Mouse (Mus musculus): Measurements from ENCODE around the gene Adcy5.

Gene Adcy5

GRCm38 (mm10) chr16:35270945-35271344, 116.3 kb downstream of the Adcy5 start:
- DNase-seq (ENCODE audit: low read depth), result no peak

- peak; percentile 6 for DNase-seq (ENCODE audit: low read depth)
Measured at GRCm38 (mm10) chr16:35271572-35271971, 116.9 kb downstream of the Adcy5 start.

DNA sequence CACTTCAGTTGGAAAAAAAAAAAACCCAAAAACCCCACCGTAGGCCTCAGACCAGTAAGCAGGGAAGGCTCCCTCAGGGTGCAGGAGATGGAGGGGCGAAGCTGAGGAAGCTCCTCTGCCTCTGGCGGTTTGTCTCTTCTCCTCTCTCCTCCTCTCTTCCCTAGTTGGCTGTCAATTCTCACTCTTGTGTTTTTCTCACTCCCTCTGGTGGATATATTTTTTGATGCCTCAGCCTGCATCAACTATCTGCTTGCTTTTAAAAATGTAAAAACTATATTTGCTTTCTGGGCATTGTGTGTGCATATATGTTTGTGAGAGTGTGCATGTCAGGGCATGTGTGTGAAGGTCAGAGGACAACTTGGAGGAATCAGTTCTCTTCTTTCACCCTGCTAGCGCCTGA, 117.7 kb downstream of the Adcy5 start:
- DNase-seq (ENCODE audit: low read depth), result no peak

GRCm38 (mm10) chr16:35278166-35278565, 123.5 kb downstream of the Adcy5 start:
- no peak for DNase-seq (ENCODE audit: low read depth)

DNA sequence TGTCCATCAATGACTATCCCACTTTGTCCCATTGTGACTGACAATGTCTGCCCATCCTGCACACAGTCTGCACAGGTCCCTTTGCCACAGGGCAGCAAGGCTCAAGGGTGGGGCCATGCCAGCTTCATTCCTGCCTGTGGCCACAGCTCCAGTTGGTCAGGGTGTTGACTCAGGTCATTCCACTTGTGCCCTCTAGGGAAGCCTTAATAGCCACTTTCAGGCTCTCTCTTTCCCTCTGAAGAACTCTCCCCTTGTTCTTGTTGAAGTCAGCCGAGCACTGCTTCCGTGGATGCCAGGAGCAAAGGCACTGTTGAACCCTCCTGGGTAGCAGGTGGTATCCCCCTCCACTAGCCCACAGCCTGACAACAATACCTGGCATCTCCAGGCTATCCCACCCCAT, 127.8 kb downstream of the Adcy5 start:
- no peak for DNase-seq (ENCODE audit: low read depth)

DNA sequence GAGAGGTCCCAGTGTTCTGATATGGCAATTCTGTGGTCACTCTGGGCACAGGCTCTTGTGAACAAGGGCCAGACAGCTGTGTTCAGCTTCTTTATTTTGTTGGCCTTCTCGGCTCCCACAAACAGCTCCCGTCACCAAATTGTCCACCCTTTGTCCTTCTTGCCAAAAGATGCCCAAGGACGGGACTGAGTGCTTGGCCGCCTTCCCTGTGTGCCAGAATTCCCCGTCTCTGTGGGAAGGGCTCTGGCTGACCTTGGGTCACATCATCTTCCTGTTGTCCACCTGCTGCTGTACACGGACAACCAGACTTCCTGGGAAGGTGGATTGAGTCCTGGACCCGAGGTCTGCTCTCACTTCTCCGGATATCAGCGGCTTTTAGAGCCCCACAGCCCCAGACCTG, 131.1 kb downstream of the Adcy5 start:
- no peak for DNase-seq (ENCODE audit: low read depth)

DNA sequence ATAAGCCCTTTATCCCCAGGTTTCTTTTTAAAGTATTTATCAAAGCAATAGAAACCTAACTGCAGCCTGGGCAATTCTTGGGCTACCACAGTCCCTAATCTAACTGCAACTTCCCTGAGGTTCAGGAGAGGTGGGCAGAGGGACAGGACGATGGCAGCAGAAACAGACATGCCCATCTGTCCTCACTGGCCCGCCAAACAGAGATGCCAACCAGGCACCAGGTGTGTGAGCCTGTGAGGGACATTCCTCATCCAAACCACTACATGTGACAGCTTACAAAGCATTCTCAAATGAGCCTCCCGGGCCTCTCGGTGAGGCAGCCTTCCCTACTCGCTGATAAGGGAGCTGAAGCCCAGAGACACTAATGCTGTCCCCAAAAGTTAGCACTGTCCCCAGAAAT, 132.6 kb downstream of the Adcy5 start:
- no peak for DNase-seq (ENCODE audit: low read depth)

DNA sequence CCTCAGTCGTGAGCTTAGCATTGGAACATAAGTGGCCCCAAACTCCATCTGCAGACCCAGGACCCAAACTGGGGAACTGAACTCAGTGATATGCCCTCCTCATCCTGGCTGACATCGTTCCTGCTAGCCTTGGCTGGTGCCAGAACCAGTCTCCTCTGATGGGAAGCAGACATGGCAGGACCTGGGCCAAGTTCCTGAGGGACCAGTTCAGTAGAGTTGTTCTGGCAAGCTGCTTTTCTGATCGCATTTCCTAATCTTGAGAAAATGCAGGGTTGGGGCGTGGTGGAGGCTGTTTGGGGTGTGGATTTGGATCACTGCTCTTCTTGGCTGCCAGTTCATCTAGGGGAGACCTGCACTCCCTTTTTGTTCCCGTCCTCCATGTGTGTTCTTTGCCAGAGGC, 143.1 kb downstream of the Adcy5 start:
- no peak for DNase-seq (ENCODE audit: low read depth)

GRCm38 (mm10) chr16:35300156-35300555, 145.5 kb downstream of the Adcy5 start:
- no peak for DNase-seq (ENCODE audit: low read depth)

GRCm38 (mm10) chr16:35302441-35303280, 148.0 kb downstream of the Adcy5 start:
- peak; percentile 18 for DNase-seq (ENCODE audit: low read depth)

- DNase-seq (ENCODE audit: low read depth), result no peak
Measured at GRCm38 (mm10) chr16:35303721-35304120, 149.0 kb downstream of the Adcy5 start.

- DNase-seq (ENCODE audit: low read depth), result no peak
Measured at GRCm38 (mm10) chr16:35304416-35304815, 149.7 kb downstream of the Adcy5 start.

GRCm38 (mm10) chr16:35305226-35305625, 150.5 kb downstream of the Adcy5 start:
- no peak for DNase-seq (ENCODE audit: low read depth)

- DNase-seq (ENCODE audit: low read depth), result no peak
Measured at GRCm38 (mm10) chr16:35306631-35307030, 152.0 kb downstream of the Adcy5 start.

- no peak for DNase-seq (ENCODE audit: low read depth)
Measured at GRCm38 (mm10) chr16:35307331-35307730, 152.7 kb downstream of the Adcy5 start.

GRCm38 (mm10) chr16:35308016-35308415, 153.3 kb downstream of the Adcy5 start:
- no peak for DNase-seq (ENCODE audit: low read depth)

DNA sequence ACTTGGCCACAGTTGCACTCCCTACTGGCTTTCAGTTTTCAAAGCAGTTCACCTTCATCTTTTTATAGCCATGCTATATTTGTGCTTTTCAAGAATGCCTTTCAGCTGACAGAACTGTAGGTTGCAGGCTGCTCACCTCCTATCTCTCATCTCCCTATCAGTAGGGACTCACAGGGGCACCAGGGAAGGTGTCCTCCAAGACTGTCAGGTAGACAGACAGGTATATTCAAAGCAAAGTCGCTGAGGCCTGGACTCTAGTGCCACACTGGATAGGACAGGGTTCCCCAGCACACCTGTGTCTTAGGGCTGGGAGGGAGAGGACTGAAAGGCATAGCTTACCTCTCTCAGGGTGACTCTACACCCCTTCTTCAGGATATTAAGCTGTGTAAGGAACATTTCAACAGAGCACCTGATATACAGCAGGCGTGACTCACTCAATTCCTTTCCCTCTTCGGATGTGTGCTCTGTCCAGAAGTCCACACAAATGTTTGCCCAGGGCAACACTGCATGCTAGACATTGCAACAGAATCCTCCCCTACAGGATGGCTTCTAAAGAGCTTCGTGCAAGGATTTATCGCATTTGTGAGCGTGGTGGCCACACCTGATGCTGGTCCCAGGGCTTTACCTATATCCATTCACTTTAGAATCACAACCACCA, 153.9 kb downstream of the Adcy5 start:
- no peak for DNase-seq (ENCODE audit: low read depth)

- no peak for DNase-seq (ENCODE audit: low read depth)
Measured at GRCm38 (mm10) chr16:35309634-35310033, 155.0 kb downstream of the Adcy5 start.

DNA sequence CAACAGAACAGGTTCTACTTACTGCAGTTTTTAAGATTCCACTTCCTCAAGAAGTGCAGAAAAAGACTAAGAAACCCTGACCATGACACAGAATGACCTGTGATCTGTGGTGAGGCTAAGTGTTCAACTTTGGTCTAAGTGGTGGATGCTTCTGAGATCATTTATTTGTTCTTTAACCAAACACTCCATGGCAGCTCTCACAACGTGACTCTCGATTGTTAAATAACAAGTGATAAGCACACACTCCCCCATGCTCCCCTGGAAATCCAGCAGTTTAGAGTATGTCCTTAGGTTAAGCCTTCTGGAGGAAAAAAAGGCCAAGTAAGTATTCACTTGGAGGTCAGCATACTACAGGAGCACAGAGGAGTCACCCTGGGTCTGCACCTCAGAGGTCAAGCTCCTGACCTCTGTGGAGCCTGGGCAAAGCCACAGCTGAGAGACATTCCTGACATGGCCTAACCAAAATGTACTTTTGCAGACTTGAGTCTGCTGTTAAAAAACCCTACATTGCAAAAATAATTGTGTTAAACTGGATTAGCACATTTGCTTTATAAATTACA, 156.0 kb downstream of the Adcy5 start:
- no peak for DNase-seq (ENCODE audit: low read depth)

DNA sequence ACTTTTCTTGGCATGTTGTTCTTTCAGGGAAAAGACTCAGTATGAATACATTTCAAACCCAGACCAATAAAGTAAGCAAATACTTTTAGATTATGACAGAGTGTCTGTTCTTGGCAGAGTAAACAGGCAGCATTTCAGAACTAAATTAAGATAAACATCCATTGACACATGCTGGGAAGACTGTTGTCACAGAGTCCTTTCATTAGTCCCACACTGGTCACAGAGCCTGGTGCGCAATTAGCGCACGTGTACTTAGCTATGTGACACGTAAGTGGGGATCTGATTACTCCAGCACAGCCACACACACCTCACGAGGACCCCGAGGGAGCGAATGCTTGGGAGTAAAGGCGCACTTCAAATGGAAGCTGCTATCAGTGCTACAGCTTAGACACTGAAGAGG, 156.9 kb downstream of the Adcy5 start:
- no peak for DNase-seq (ENCODE audit: low read depth)

- DNase-seq (ENCODE audit: low read depth), result no peak
Measured at GRCm38 (mm10) chr16:35315496-35315895, 160.8 kb downstream of the Adcy5 start.

- peak; percentile 8 for DNase-seq (ENCODE audit: low read depth)
Measured at GRCm38 (mm10) chr16:35316856-35317264, 162.2 kb downstream of the Adcy5 start.

DNA sequence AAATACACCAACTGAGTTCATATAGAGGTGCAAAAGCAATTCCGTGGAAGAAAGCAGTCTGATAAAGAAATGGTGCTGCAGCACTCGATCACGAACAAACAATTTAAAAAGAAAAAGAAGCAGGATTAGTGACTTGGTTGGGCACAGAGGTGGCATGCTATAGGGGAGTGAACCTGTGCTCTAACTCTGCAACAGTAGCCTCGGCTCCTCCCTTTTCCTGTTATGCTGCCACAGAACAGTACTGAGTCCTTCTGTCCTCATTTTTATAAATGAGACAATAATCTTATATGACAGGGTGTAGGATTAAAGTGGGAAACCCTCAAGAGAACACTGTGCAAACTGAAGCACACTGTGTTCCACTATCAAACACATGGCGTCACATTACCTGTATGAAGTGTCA, 162.8 kb downstream of the Adcy5 start:
- peak; percentile 6 for DNase-seq (ENCODE audit: low read depth)
